Mouse (Mus musculus) left cerebral cortex, adult 9 months (tissue): ENCODE measurements around the gene 1700122O11Rik.

Experiments
- DNase-seq, 2 experiments: peaks; one replicate each; pipeline ENCODE4 v3.0.0; 2022; ENCODE audit warnings: low spot score in 2 of 2

1700122O11Rik gene

GRCm38 (mm10) chr17:48028250-48028649, 9.8 kb downstream of the 1700122O11Rik start:
- no peak for DNase-seq

GRCm38 (mm10) chr17:48027677-48028076, 10.4 kb downstream of the 1700122O11Rik start:
- no peak for DNase-seq

DNA sequence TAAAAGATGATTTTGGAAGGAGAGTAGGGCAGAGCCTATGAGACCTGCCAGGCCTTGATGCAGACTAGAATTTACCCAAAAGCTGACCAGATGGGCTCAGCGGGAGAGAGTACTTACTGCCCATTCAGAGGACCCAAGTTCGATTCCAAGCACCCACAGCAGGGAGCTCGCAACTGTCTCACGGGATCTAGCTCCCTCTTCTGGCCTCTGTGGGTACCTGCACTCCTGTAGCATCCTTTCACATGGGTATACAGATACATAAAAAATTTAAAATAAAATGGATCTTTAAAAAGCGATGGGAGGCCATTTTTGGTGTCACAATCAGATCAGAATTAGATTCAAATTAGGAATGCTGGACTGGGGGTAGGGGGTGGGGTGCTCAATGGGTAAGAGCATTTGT, 11.1 kb downstream of the 1700122O11Rik start:
- no peak for DNase-seq

GRCm38 (mm10) chr17:48024045-48024444, 14.0 kb downstream of the 1700122O11Rik start:
- DNase-seq: no peak

GRCm38 (mm10) chr17:48019585-48019984, 18.5 kb downstream of the 1700122O11Rik start:
- DNase-seq: no peak

GRCm38 (mm10) chr17:48016566-48016965, 21.5 kb downstream of the 1700122O11Rik start:
- no peak for DNase-seq

- DNase-seq: no peak
These were observed 25.5 kb downstream of the 1700122O11Rik start for GRCm38 (mm10) chr17:48012561-48012960.

DNA sequence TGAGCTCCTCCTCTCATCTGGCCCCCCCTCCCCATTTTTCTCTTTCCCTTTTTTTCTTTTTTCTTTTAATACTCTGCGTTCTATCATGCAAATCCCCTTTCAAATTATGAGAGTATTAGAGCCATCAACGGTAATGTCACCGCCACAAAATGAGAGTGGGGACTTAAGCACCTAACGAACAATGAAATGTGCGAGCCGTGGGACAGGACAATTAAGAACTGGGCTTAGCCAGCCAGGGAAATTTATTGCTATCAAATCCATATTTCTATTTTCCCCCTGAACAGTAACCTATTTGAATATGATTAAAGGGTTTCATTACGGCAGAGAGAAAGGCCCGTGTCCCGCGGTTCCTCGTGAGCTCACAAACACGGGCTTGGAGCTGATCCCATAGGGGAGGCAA, 27.0 kb downstream of the 1700122O11Rik start:
- DNase-seq: no peak

DNA sequence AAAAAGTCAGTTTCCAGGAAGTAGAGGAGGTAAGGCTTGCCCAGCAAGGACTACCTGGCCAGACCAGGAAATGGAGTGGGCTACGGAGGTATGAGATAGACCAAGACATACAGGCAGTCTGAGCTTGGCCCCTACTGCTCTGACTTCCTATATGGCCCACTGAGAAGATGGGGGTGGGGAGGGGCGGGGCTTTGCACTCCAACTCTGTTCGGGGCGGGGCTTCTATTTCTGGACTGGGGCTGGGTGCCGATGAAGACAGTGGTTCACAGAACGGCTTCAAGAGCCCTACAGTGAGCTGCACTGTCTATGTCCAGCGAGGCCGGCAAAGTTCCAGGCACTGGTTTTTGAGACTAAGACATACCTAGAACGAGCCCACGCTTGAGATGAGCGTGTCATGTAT, 27.8 kb downstream of the 1700122O11Rik start:
- no peak for DNase-seq

DNA sequence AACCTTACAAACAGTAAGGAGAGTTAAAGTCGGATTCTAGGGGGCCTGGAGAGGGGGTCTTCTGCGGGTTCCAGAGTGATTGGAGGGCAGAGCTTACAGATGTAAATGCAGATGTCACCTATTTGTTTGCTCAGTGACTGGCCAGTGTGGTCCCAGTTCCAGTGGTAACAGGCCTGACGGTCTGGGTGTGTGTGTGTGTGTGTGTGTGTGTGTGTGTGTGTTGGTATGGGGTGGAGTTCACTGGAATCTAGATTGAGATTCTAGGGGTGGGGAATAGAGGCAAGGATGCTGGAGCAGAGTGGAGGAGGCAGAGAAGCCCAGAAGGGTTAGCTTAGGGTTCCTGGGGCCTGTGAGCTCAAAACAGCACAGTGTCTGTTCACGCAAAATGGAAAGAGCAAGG, 32.3 kb downstream of the 1700122O11Rik start:
- DNase-seq: no peak

DNA sequence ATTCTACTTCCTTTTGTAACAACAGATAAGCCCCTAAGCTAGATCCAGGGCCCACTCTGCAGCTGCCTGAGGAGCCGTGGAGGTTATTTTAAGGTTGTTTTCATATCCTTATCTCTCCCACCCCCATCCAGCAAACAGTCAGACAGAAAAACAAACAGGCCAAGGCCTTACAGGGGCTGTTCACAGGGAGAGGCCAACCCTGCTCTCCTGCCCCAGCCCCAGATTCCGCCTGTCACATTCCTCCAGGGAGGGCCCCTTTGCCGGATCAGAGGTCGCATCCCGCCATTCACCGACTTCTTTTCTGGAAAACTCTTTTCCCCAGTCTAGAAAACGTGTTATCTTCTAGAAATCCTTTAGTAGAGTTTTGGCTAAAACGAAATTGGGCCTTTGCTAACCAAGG, 33.0 kb downstream of the 1700122O11Rik start:
- DNase-seq: no peak

DNA sequence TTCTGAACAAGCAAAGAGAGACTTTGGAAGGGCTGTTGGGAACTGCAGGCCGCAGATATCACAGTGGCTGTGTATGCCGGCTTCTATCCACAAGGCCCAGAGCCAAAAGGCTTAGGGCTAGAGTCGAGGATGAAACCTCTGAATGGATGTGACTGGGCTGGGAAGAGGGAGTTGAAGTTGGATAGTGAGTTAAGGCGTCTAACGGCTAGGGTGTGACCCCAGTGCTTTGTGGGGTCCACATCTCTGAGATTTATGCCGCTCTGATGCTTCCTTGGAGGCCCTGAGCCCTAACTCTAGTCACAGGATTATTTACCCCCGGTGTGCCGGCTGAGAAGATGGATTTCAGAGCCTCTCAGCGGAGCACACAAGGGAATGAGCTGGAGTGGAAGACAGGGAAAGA, 33.5 kb downstream of the 1700122O11Rik start:
- DNase-seq: no peak

- DNase-seq: no peak
These were observed 35.6 kb downstream of the 1700122O11Rik start for GRCm38 (mm10) chr17:48002486-48002885.

- DNase-seq: peak in 1 of 2 experiments; percentile 29
These were observed 36.3 kb downstream of the 1700122O11Rik start for GRCm38 (mm10) chr17:48001586-48002361.

DNA sequence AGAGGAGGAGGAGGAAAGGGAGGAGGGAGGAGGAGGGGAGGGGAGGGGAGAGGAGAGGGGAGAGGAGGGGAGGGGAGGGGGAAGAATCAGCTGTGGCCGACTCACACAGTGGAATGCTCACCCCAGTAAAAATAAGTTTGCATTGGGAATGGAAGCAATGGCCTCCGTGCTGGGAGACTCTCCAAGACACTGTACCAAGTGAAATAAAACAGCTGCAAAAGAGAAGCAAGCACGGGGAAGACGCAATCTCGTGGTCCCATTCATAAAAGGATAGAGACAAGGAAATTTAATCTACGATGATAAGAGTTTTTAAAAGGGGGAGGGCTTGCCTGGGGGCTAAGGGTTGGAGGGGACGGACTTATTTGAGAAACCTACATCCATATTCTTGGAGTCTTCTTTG, 36.9 kb downstream of the 1700122O11Rik start:
- DNase-seq: no peak

GRCm38 (mm10) chr17:47999812-48000211, 38.3 kb downstream of the 1700122O11Rik start:
- no peak for DNase-seq

GRCm38 (mm10) chr17:47999403-47999802, 38.7 kb downstream of the 1700122O11Rik start:
- no peak for DNase-seq

- DNase-seq: no peak
These were observed 40.3 kb downstream of the 1700122O11Rik start for GRCm38 (mm10) chr17:47997806-47998205.

DNA sequence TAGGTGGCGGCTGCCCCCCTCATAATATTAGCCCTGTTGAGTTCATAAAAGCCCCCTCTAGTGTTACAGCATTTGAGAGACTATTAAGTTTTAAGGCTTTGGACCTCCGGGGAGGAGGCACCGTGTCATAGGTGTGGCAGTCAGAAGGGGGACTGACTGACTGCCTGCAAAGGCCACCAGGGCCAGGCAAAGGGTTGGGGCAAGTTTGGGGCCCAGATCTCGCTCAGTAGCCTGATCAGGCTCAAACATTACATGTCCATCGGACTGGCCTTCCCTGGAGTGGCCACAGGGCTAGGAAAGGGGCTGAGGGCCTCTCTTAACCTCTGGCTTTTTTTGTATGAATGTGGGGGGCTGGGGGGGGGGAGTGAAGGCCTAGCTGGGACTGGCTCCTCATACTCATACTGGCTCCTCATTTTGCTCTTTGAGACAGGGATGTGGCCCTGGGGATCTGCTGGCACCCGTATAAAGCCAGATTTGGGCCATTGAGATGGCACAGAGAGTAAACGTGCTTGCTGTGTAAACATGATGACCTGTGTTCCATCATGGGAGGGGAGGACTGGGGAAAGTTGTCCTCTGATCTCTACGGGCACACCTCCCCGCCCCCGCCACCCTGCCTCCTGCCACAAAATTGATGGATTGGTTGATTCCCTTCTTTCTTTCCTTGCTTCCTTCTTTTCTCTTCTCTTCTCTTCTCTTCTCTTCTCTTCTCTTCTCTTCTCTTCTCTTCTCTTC, 47.5 kb downstream of the 1700122O11Rik start:
- no peak for DNase-seq

GRCm38 (mm10) chr17:47989951-47990378, 48.1 kb downstream of the 1700122O11Rik start:
- DNase-seq: no peak

DNA sequence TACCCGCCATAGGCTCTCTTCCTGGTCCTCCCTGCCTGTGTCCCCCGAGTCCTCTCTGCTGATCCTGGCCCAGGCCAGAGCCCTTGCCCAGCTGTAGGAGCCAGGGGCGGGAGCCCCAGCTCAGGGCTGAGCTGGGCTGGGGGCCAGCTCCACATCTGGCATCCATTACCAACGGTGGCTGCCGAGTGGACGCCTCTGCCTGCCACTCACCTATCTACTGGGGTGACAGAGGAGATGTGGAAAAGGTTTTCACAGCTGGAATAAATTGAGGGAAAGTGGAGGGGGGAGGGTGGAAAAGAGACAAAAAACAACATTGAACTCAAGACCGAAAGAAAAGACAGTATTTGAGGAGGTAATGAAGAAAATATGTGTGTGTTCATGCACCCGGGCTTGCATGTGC, 49.3 kb downstream of the 1700122O11Rik start:
- no peak for DNase-seq

- DNase-seq: no peak
These were observed 50.0 kb downstream of the 1700122O11Rik start for GRCm38 (mm10) chr17:47988074-47988473.
